Mouse (Mus musculus): Measurements from ENCODE around the gene G430095P16Rik. TPM values are rescaled to one million over a fixed set of nuclear protein-coding genes. Genes with fewer than 3 reads are reported as not detected.

G430095P16Rik gene
- polyA plus RNA-seq, 1 experiment from 2014 or later, result 6.2 TPM

GRCm38 (mm10) chr8:84712759-84713120 lies 10.1 kb upstream of the G430095P16Rik start:
- H3K9ac ChIP-seq, result peak overlapping the region; percentile 61
- peak overlapping the region; percentile 98 for H3K27ac ChIP-seq
- ATAC-seq (ENCODE audit: insufficient number of reproducible peaks, insufficient read depth, low FRiP score, low TSS enrichment, low read depth), result peak; percentile 27; the same call in 1 of the 2 replicates
- 14% methylated on average over 3 of the region's 3 CpGs for WGBS
- peaks cover 40% of the 10 kb centered on the region for H3K36me3 ChIP-seq
- peak overlapping the region; percentile 44 for H3K4me2 ChIP-seq
- H3K27me3 ChIP-seq, result peaks cover 28% of the 10 kb centered on the region
- H3K9me3 ChIP-seq, result no peaks in the 10 kb centered on the region
- H3K4me1 ChIP-seq, result peaks cover 83% of the 10 kb centered on the region
- H3K4me3 ChIP-seq, result no peak overlapping the region; the same call in 1 of the 2 replicates

- Histone ChIP-seq H3K27ac (peak overlapping the region; percentile 98), H3K9me3 (no peaks in the 10 kb centered on the region), H3K4me3 (no peak overlapping the region), H3K9ac (peak overlapping the region; percentile 54), H3K27me3 (peaks cover 25% of the 10 kb centered on the region), H3K36me3 (peaks cover 39% of the 10 kb centered on the region), H3K4me1 (peaks cover 80% of the 10 kb centered on the region), H3K4me2 (peak overlapping the region; percentile 27; the same call in 1 of the 2 replicates)
- ATAC-seq (ENCODE audit: insufficient number of reproducible peaks, insufficient read depth, low FRiP score, low TSS enrichment, low read depth), result no peak
- 28% methylated on average over 4 of the region's 4 CpGs for WGBS
Measured at GRCm38 (mm10) chr8:84713381-84713780, 9.4 kb upstream of the G430095P16Rik start.

GRCm38 (mm10) chr8:84714161-84714560 lies 8.6 kb upstream of the G430095P16Rik start:
- Histone ChIP-seq H3K36me3 (peaks cover 47% of the 10 kb centered on the region), H3K4me2 (no peak overlapping the region), H3K4me1 (peaks cover 78% of the 10 kb centered on the region), H3K27ac (peak overlapping the region; percentile 98), H3K9ac (peak overlapping the region; percentile 54; the same call in 1 of the 2 replicates), H3K4me3 (no peak overlapping the region), H3K27me3 (peaks cover 18% of the 10 kb centered on the region), H3K9me3 (no peaks in the 10 kb centered on the region)
- 64% methylated on average over 4 of the region's 4 CpGs for WGBS
- no peak for ATAC-seq (ENCODE audit: insufficient number of reproducible peaks, insufficient read depth, low FRiP score, low TSS enrichment, low read depth)

- H3K9ac ChIP-seq, result peak overlapping the region; percentile 57; the same call in 1 of the 2 replicates
- peaks cover 65% of the 10 kb centered on the region for H3K36me3 ChIP-seq
Measured at GRCm38 (mm10) chr8:84715893-84716468, 6.8 kb upstream of the G430095P16Rik start.

GRCm38 (mm10) chr8:84716790-84717189 lies 6.0 kb upstream of the G430095P16Rik start:
- ATAC-seq (ENCODE audit: insufficient number of reproducible peaks, insufficient read depth, low FRiP score, low TSS enrichment, low read depth), result no peak
- no peak overlapping the region for H3K4me2 ChIP-seq
- 0 out of 2 replicates have a peak overlapping the region, but pooled peaks have one; percentile 3 for H3K9ac ChIP-seq
- no peak overlapping the region for H3K4me3 ChIP-seq
- H3K4me1 ChIP-seq, result peaks cover 80% of the 10 kb centered on the region
- 69% methylated on average over 11 of the region's 11 CpGs for WGBS
- peaks cover 23% of the 10 kb centered on the region for H3K27me3 ChIP-seq
- peak overlapping the region; percentile 83 for H3K27ac ChIP-seq
- H3K36me3 ChIP-seq, result peaks cover 68% of the 10 kb centered on the region
- no peaks in the 10 kb centered on the region for H3K9me3 ChIP-seq

More at GRCm38 (mm10) chr8:84715893-84716468, 6.8 kb upstream of the G430095P16Rik start:
- Histone ChIP-seq H3K9me3 (no peaks in the 10 kb centered on the region), H3K27ac (peak overlapping the region; percentile 83; the same call in 1 of the 2 replicates), H3K27me3 (peaks cover 23% of the 10 kb centered on the region), H3K4me3 (no peak overlapping the region), H3K4me1 (peaks cover 80% of the 10 kb centered on the region), H3K4me2 (peak overlapping the region; percentile 26)
- no peak for ATAC-seq (ENCODE audit: insufficient number of reproducible peaks, insufficient read depth, low FRiP score, low TSS enrichment, low read depth)
- 14% methylated on average over 27 of the region's 27 CpGs for WGBS

GRCm38 (mm10) chr8:84718476-84718875 lies 4.3 kb upstream of the G430095P16Rik start:
- peaks cover 23% of the 10 kb centered on the region for H3K27me3 ChIP-seq
- H3K4me1 ChIP-seq, result peaks cover 81% of the 10 kb centered on the region

GRCm38 (mm10) chr8:84718959-84719690 lies 3.7 kb upstream of the G430095P16Rik start:
- H3K27ac ChIP-seq, result no peak overlapping the region
- H3K4me3 ChIP-seq, result no peak overlapping the region
- H3K9me3 ChIP-seq, result no peaks in the 10 kb centered on the region
- H3K4me2 ChIP-seq, result no peak overlapping the region
- no peak for ATAC-seq (ENCODE audit: insufficient number of reproducible peaks, insufficient read depth, low FRiP score, low TSS enrichment, low read depth)
- H3K27me3 ChIP-seq, result peaks cover 23% of the 10 kb centered on the region
- H3K36me3 ChIP-seq, result peaks cover 69% of the 10 kb centered on the region
- WGBS, result 79% methylated on average over 5 of the region's 5 CpGs
- peaks cover 81% of the 10 kb centered on the region for H3K4me1 ChIP-seq
- 0 out of 2 replicates have a peak overlapping the region, but pooled peaks have one; percentile 33 for H3K9ac ChIP-seq

More at GRCm38 (mm10) chr8:84718476-84718875, 4.3 kb upstream of the G430095P16Rik start:
- no peak overlapping the region for H3K27ac ChIP-seq
- no peak overlapping the region; the same call in 1 of the 2 replicates for H3K9ac ChIP-seq
- peaks cover 69% of the 10 kb centered on the region for H3K36me3 ChIP-seq
- no peak for ATAC-seq (ENCODE audit: insufficient number of reproducible peaks, insufficient read depth, low FRiP score, low TSS enrichment, low read depth)
- 80% methylated on average over 5 of the region's 5 CpGs for WGBS
- no peak overlapping the region for H3K4me3 ChIP-seq
- H3K9me3 ChIP-seq, result no peaks in the 10 kb centered on the region
- H3K4me2 ChIP-seq, result no peak overlapping the region

GRCm38 (mm10) chr8:84722530-84722849 lies 317 bp upstream of the G430095P16Rik start:
- no peak; the same call in 1 of the 2 replicates for ATAC-seq (ENCODE audit: insufficient number of reproducible peaks, insufficient read depth, low FRiP score, low TSS enrichment, low read depth)
- Histone ChIP-seq H3K9ac (peak overlapping the region; percentile 68), H3K4me3 (peak overlapping the region; percentile 27), H3K27ac (peak overlapping the region; percentile 99), H3K9me3 (no peaks in the 10 kb centered on the region), H3K4me1 (peaks cover 77% of the 10 kb centered on the region), H3K27me3 (peaks cover 8% of the 10 kb centered on the region; the same call in 1 of the 2 replicates), H3K36me3 (peaks cover 85% of the 10 kb centered on the region), H3K4me2 (peak overlapping the region; percentile 53)
- WGBS, result 23% methylated on average over 6 of the region's 6 CpGs

- H3K27me3 ChIP-seq, result peaks cover 5% of the 10 kb centered on the region; the same call in 1 of the 2 replicates
- 8% methylated on average over 7 of the region's 7 CpGs for WGBS
- peaks cover 81% of the 10 kb centered on the region for H3K36me3 ChIP-seq
- ATAC-seq (ENCODE audit: insufficient number of reproducible peaks, insufficient read depth, low FRiP score, low TSS enrichment, low read depth), result no peak
- H3K9me3 ChIP-seq, result no peaks in the 10 kb centered on the region
- peak overlapping the region; percentile 68 for H3K9ac ChIP-seq
- H3K27ac ChIP-seq, result peak overlapping the region; percentile 99
- H3K4me3 ChIP-seq, result peak overlapping the region; percentile 27
- H3K4me1 ChIP-seq, result peaks cover 76% of the 10 kb centered on the region
- H3K4me2 ChIP-seq, result peak overlapping the region; percentile 53
Measured at GRCm38 (mm10) chr8:84723571-84723900, 729 bp downstream of the G430095P16Rik start.

- ATAC-seq (ENCODE audit: insufficient number of reproducible peaks, insufficient read depth, low FRiP score, low TSS enrichment, low read depth), result no peak
- Histone ChIP-seq H3K4me2 (peak overlapping the region; percentile 53), H3K4me1 (peaks cover 71% of the 10 kb centered on the region), H3K27ac (peak overlapping the region; percentile 99), H3K27me3 (peaks cover 5% of the 10 kb centered on the region; the same call in 1 of the 2 replicates), H3K9me3 (no peaks in the 10 kb centered on the region), H3K9ac (peak overlapping the region; percentile 68), H3K4me3 (no peak overlapping the region), H3K36me3 (peaks cover 73% of the 10 kb centered on the region)
- 32% methylated on average over 9 of the region's 9 CpGs for WGBS
Measured at GRCm38 (mm10) chr8:84724683-84725082, 1.9 kb downstream of the G430095P16Rik start.

GRCm38 (mm10) chr8:84725246-84725940 lies 2.6 kb downstream of the G430095P16Rik start:
- peak overlapping the region; percentile 53 for H3K4me2 ChIP-seq
- H3K4me1 ChIP-seq, result peaks cover 72% of the 10 kb centered on the region
- H3K36me3 ChIP-seq, result peaks cover 66% of the 10 kb centered on the region
- 56% methylated on average over 10 of the region's 10 CpGs for WGBS
- H3K27ac ChIP-seq, result peak overlapping the region; percentile 99
- H3K9ac ChIP-seq, result peak overlapping the region; percentile 58
- peaks cover 1% of the 10 kb centered on the region; the same call in 1 of the 2 replicates for H3K27me3 ChIP-seq
- no peaks in the 10 kb centered on the region for H3K9me3 ChIP-seq
- ATAC-seq (ENCODE audit: insufficient number of reproducible peaks, insufficient read depth, low FRiP score, low TSS enrichment, low read depth), result no peak
- no peak overlapping the region for H3K4me3 ChIP-seq

All from embryonic facial prominence, embryonic 13.5 days (tissue).